Mouse (Mus musculus) spleen, embryonic (tissue): Measurements from ENCODE around the gene Cdh6.

Source experiments
- CTCF ChIA-PET: fragments of 350-600 bp; sonication (Branson Sonifier 250); formaldehyde crosslinking; loops from one replicate; lab custom pipeline; 2022; lab: Charles Lee

The Cdh6 gene

GRCm38 (mm10) chr15:13165094-13165885 is 8.2 kb downstream of the Cdh6 start:
- CTCF ChIA-PET, result no interaction called here

GRCm38 (mm10) chr15:13155820-13156219 is 17.7 kb downstream of the Cdh6 start:
- CTCF ChIA-PET, result no interaction called here

- CTCF ChIA-PET, result no interaction called here
Observed at GRCm38 (mm10) chr15:13155418-13155817, 18.1 kb downstream of the Cdh6 start.

GRCm38 (mm10) chr15:13141983-13142382 is 31.5 kb downstream of the Cdh6 start:
- CTCF ChIA-PET, result no interaction called here

- CTCF ChIA-PET, result no interaction called here
Observed at GRCm38 (mm10) chr15:13139662-13140061, 33.8 kb downstream of the Cdh6 start.

- CTCF ChIA-PET, result no interaction called here
Observed at GRCm38 (mm10) chr15:13137166-13137565, 36.3 kb downstream of the Cdh6 start.

- CTCF ChIA-PET, result no interaction called here
Observed at GRCm38 (mm10) chr15:13134086-13134485, 39.4 kb downstream of the Cdh6 start.

GRCm38 (mm10) chr15:13133370-13133769 is 40.1 kb downstream of the Cdh6 start:
- CTCF ChIA-PET, result no interaction called here

GRCm38 (mm10) chr15:13132493-13132892 is 41.0 kb downstream of the Cdh6 start:
- CTCF ChIA-PET, result no interaction called here

GRCm38 (mm10) chr15:13130246-13130645 is 43.2 kb downstream of the Cdh6 start:
- CTCF ChIA-PET, result no interaction called here

- CTCF ChIA-PET, result no interaction called here
Observed at GRCm38 (mm10) chr15:13100341-13100740, 73.1 kb downstream of the Cdh6 start.

- CTCF ChIA-PET, result no interaction called here
Observed at GRCm38 (mm10) chr15:13097861-13098260, 75.6 kb downstream of the Cdh6 start.

- CTCF ChIA-PET, result no interaction called here
Observed at GRCm38 (mm10) chr15:13095406-13095805, 78.1 kb downstream of the Cdh6 start.

GRCm38 (mm10) chr15:13094881-13095256 is 78.6 kb downstream of the Cdh6 start:
- CTCF ChIA-PET, result no interaction called here

GRCm38 (mm10) chr15:13093954-13094880 is 79.3 kb downstream of the Cdh6 start:
- CTCF ChIA-PET, result no interaction called here

- CTCF ChIA-PET, result no interaction called here
Observed at GRCm38 (mm10) chr15:13092064-13092463, 81.4 kb downstream of the Cdh6 start.

- CTCF ChIA-PET, result no interaction called here
Observed at GRCm38 (mm10) chr15:13088504-13089058, 84.9 kb downstream of the Cdh6 start.

- CTCF ChIA-PET, result no interaction called here
Observed at GRCm38 (mm10) chr15:13084746-13085145, 88.7 kb downstream of the Cdh6 start.

GRCm38 (mm10) chr15:13076908-13077669 is 96.4 kb downstream of the Cdh6 start:
- CTCF ChIA-PET, result interaction anchor here (0.7 kb wide), 2 partner anchors 20 to 1691 kb away, joined by 3 to 5 read pairs; no protein-coding TSS in a partner anchor

GRCm38 (mm10) chr15:13074047-13074446 is 99.4 kb downstream of the Cdh6 start:
- CTCF ChIA-PET, result no interaction called here

- CTCF ChIA-PET, result no interaction called here
Observed at GRCm38 (mm10) chr15:13068213-13068516, 105.3 kb downstream of the Cdh6 start.
